Mouse (Mus musculus) neutrophil, adult 5-6 weeks (primary cell): ENCODE measurements at regions not wholly inside any gene's neighbourhood (a gene's known extent, or its start where the extent isn't known, plus 50 kb on each side); places are given as distances from the start of the nearest gene placed in this dataset.

ENCODE experiments used
- ATAC-seq: fragments of 151-379, 151-347 bp; 2 replicates; pipeline ENCODE4 v1.8.0; 2017; ENCODE audit warnings: mild to moderate bottlenecking, moderate TSS enrichment; ENCODE audit not compliant: insufficient number of reproducible peaks, poor library complexity, low FRiP score, severe bottlenecking; ENCODE audit errors: extremely low read depth

- no peak for ATAC-seq
Measured at GRCm38 (mm10) chr3:103408724-103409123, 129.6 kb downstream of the Trim33 start.

DNA sequence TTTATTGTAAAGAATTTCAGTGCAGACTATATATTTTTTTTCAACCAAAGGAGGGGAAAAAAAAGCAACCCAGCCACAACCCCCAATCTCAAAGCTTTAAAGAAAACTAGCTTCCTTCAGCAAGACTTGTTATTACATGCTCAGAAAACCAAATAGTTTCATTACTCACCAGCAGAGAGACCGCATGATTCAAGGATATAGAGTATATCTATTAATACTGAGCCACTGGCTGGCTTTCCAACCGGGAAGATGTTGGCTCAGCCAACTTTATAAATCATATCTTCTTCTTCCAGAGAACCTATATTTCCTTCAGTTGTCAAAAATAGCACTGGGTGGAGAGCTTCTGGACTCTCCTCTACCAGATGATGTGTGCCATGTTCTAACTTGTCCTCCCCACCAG is 133.2 kb downstream of the Trim33 start:
- no peak for ATAC-seq

- ATAC-seq, result no peak
Measured at GRCm38 (mm10) chr3:103415051-103415695, 136.1 kb downstream of the Trim33 start.

- no peak for ATAC-seq
Measured at GRCm38 (mm10) chr3:103416296-103416695, 137.2 kb downstream of the Trim33 start.

DNA sequence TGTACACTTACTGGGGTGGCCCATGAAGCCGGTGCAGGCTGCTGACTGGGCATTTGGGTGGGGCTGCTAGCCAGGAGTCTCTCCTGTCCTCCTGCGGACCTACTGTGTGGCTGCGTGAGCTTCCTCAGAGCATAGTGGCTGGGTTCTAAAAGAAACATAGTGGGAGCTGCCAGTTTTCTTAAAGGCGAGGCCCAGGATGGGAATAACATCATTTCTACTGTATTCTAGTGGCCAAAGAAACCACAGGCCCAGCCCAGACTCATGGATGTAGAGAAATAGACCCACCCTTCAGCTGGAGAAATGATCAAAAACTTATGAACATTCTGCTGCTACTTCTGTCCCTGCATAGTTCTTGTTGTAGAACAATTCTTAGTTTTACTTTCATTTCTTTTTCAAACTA is 138.7 kb downstream of the Trim33 start:
- ATAC-seq, result no peak

DNA sequence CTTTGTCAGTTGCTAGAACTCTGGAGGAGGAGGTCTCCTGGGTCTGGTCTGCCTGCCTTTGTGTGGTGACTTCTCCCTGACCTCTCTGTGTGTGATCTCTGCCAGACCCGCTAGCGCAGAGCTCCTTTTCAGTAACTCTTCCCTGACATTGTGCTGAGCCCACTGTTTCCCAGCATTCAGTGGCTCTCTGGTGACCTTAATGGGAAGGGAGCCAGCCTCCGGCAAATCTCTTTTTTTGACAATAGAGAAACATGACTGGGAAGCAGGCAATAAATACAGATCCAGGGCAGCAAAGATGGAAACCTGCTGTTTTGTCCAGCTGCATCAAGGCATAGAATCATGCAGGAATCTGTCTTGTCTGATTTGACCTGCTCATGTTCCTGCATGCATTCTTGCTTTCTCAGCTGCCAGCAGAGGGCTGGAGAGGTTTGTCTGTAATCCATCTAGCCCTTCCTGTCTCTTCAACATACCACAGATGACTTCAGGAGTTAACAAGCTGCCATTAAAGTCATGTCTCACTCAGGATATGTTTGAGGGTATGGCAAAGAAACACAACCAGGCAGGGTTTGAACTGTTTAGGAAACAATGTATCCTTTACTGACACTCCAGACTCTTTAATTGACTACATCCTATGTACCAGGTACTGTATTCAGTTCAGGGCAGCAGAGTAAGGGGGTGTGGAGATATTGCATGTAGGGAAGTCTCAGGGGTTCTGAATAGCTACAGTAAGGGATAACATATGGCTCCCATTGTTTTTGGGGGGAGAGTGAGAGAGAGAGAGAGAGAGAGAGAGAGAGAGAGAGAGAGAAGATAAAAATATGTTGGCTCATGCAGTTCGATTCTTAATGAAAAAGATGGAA is 140.9 kb downstream of the Trim33 start:
- ATAC-seq, result no peak

GRCm38 (mm10) chr3:103420621-103421274 is 141.7 kb downstream of the Trim33 start:
- ATAC-seq, result no peak

- ATAC-seq, result no peak
Measured at GRCm38 (mm10) chr3:103421275-103421621, 142.2 kb downstream of the Trim33 start.

GRCm38 (mm10) chr3:103422806-103423205 is 143.7 kb downstream of the Trim33 start:
- ATAC-seq, result no peak

DNA sequence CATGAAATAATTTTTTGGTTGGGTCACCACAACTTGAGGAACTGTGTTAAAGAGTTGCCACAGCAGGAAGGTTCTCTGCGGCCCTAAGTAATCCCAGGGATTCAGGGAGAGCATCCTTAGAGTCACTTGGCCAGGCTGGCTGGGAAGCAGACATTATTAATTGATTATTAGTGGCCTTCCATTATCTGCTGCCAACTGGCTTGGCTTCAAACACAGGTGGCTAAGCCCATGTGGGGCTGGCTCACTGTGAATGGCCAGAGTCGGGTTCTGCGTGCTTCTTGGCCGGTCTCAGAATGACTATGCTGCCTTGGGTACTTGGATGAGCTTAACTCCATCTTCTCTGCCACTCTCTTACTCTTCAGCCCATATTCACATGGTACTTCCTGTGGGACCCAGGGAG is 144.2 kb downstream of the Trim33 start:
- ATAC-seq, result no peak

GRCm38 (mm10) chr3:103425812-103426430 is 146.8 kb downstream of the Trim33 start:
- ATAC-seq, result no peak

GRCm38 (mm10) chr3:103429227-103429788 is 145.7 kb upstream of the Syt6 start:
- ATAC-seq, result no peak

GRCm38 (mm10) chr3:103430131-103430530 is 144.9 kb upstream of the Syt6 start:
- no peak for ATAC-seq

GRCm38 (mm10) chr3:103432254-103432653 is 142.8 kb upstream of the Syt6 start:
- no peak for ATAC-seq

DNA sequence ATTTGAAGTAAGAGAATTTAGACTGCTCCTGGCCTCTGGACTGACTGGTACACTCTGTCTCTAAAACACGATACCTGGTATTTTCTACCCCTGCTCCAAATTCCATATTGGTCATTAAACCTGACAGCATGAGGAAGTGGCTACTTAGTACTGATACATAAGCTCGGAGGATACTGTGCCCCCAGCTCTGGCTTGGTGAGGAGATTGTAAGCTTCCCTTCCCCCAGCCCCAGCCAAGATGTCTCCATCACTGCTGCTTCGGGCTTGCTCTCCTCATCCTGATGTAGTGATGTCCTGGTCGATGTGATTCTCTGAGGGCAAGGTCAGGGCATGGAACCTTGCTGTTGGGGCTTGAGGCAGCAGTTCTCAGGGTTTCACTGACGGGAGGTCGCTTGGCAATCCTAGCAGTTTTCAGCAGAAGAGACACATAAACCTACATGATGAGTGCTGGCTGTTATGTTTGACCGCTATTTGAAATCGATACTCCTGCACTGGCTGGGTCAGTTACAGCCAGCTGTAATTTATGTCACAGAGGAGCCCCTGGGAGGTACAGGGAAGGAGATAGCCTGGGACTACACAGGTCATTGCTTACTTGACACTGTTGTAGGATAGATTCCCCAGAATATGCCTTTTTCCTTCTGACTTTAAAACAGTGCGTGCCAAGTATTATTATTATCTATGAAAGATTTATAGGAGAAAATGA is 138.0 kb upstream of the Syt6 start:
- ATAC-seq, result no peak

DNA sequence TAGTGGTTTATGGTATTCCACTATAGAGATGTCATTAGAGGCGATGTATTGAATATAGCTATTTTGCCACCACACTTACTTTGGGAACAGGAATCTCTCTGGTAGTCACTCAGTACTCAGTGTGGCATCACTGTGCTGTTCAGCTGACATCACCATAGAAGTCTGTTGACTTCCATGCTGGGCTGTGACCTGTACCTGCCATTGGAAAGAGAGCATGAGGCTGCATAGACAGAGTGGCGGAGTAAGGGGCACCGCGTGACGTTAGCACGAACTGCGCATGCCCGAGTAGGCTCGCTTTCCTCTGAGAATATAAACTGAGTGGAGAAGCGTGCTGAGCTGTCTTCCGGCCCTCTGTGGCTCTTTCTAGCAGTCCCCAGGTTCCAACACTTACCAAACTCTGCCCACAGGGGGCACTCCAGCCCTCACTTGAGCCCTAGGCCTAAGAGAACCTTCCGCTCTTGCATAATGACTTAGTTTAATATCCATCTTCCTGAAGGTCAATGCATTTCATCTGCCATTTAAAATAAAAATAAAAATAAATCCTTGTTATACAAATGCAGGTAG is 136.2 kb upstream of the Syt6 start:
- peak; percentile 48 for ATAC-seq

DNA sequence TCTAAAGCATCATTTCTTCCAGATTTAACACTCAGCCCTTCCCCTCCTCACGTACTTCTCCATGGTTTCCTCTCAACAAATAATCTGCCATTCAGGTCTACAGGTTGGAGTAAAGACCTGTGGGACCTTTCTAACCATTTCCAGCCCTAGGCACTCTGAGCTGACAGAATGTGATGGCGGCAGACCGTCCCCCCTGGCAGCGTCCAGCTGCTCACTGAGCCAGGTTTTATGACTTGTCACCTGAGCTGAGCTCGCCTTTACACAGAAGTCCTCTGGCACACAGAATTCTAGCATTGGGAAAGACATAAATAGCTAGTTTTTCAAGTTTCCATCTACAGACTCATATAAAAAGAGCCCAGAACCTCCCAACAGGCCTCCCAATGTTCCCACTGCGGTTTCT is 131.8 kb upstream of the Syt6 start:
- no peak for ATAC-seq

GRCm38 (mm10) chr3:103445852-103446251 is 129.2 kb upstream of the Syt6 start:
- no peak for ATAC-seq
